Mouse (Mus musculus) CH12.LX (cell line): ENCODE measurements around the gene Gngt2. TPM values are rescaled to one million over a fixed set of nuclear protein-coding genes. Genes with fewer than 3 reads are reported as not detected.

ENCODE experiments used
- DNase-seq: peaks from one replicate; pipeline ENCODE4 v3.0.0-alpha.2; 2013; ENCODE audit errors: extremely low read depth
- H3K27ac ChIP-seq: 2 replicates; pipeline ENCODE4 v1.5.1; 2012; ENCODE audit warnings: low read depth, mild to moderate bottlenecking, control low read depth, moderate library complexity; ENCODE audit not compliant: insufficient read depth
- H3K27me3 ChIP-seq: replicated peaks from 2 replicates; pipeline ENCODE3; 2012; ENCODE audit warnings: inconsistent platforms
- H3K36me3 ChIP-seq, 2 experiments: replicated peaks in 1 of 2; 2 replicates each; pipeline versions ENCODE3 to v1.6.1; 2012; ENCODE audit warnings: inconsistent platforms in 1 of 2, low read length in 1 of 2, mild to moderate bottlenecking in 1 of 2, mixed read lengths in 1 of 2, moderate library complexity in 1 of 2; ENCODE audit not compliant: control insufficient read depth in 1 of 2, insufficient read depth in 1 of 2
- H3K4me1 ChIP-seq, 2 experiments: 2 replicates each; pipeline ENCODE4 v1.6.1; 2012; ENCODE audit warnings: inconsistent platforms in 1 of 2, moderate library complexity in 1 of 2; ENCODE audit not compliant: insufficient read depth in 2 of 2, control insufficient read depth in 1 of 2
- H3K4me2 ChIP-seq: 2 replicates; pipeline ENCODE4 v1.6.1; 2012; ENCODE audit warnings: low read depth, mild to moderate bottlenecking, control low read depth; ENCODE audit not compliant: poor library complexity, insufficient read depth, severe bottlenecking
- H3K4me3 ChIP-seq, 3 experiments: fragments of 150-350 bp in 1 of 3; sonication (generic) in 1 of 3; replicated peaks in 1 of 3; 2 replicates each; pipeline versions ENCODE3 to v1.5.1; 2011 to 2012; ENCODE audit warnings: low read depth in 2 of 3, low read length in 2 of 3, mild to moderate bottlenecking in 2 of 3, moderate library complexity in 2 of 3, control low read depth in 1 of 3, improper control_type of control experiment in 1 of 3, inconsistent platforms in 1 of 3, mixed read lengths in 1 of 3; ENCODE audit not compliant: poor library complexity in 1 of 3
- H3K79me2 ChIP-seq: replicated peaks from 2 replicates; pipeline ENCODE4 v1.6.1; 2012; ENCODE audit warnings: mild to moderate bottlenecking, moderate library complexity; ENCODE audit not compliant: control insufficient read depth, poor library complexity, insufficient read depth, severe bottlenecking; ENCODE audit errors: extremely low read depth
- H3K9ac ChIP-seq: 2 replicates; pipeline ENCODE4 v1.6.1; 2012; ENCODE audit warnings: low read depth, mild to moderate bottlenecking, control low read depth, moderate library complexity; ENCODE audit not compliant: insufficient read depth
- H3K9me3 ChIP-seq: replicated peaks from 2 replicates; pipeline ENCODE3; 2012; ENCODE audit warnings: low read length, inconsistent platforms, mixed read lengths
- BHLHE40 ChIP-seq: IDR thresholded peaks from 2 replicates; pipeline ENCODE4 v1.6.1; 2011; ENCODE audit warnings: mild to moderate bottlenecking, low read depth, low read length, improper control_type of control experiment
- CHD2 ChIP-seq: IDR thresholded peaks from 2 replicates; pipeline ENCODE4 v1.6.1; 2011; ENCODE audit warnings: low read length, improper control_type of control experiment
- CTCF ChIP-seq, 2 experiments: IDR thresholded peaks in 1 of 2; conservative IDR thresholded peaks in 1 of 2; 2 replicates each; pipeline ENCODE4 v1.5.1; 2011 to 2012; ENCODE audit warnings: low read depth in 2 of 2, low read length in 2 of 2, improper control_type of control experiment in 1 of 2, inconsistent platforms in 1 of 2, mild to moderate bottlenecking in 1 of 2, moderate library complexity in 1 of 2
- E2F4 ChIP-seq: IDR thresholded peaks from 2 replicates; pipeline ENCODE4 v1.6.1; 2011; ENCODE audit warnings: low read depth, low read length, improper control_type of control experiment; ENCODE audit not compliant: insufficient replicate concordance
- ELF1 ChIP-seq: IDR thresholded peaks from 2 replicates; pipeline ENCODE4 v1.6.1; 2014; ENCODE audit warnings: low read depth, mild to moderate bottlenecking, inconsistent platforms, low read length, improper control_type of control experiment
- ETS1 ChIP-seq: conservative IDR thresholded peaks from 2 replicates; pipeline ENCODE4 v1.6.1; 2012; ENCODE audit warnings: low read depth, mild to moderate bottlenecking, inconsistent platforms, low read length, improper control_type of control experiment, moderate library complexity
- GABPA ChIP-seq: IDR thresholded peaks from 2 replicates; pipeline ENCODE4 v1.6.1; 2012; ENCODE audit warnings: low read depth, low read length, improper control_type of control experiment, inconsistent platforms; ENCODE audit not compliant: insufficient replicate concordance
- JUN ChIP-seq: IDR thresholded peaks from 2 replicates; pipeline ENCODE4 v1.6.1; 2011; ENCODE audit warnings: low read depth, mild to moderate bottlenecking, low read length, improper control_type of control experiment, moderate library complexity; ENCODE audit not compliant: insufficient read depth
- KAT2A ChIP-seq: IDR thresholded peaks from 2 replicates; pipeline ENCODE4 v1.6.1; 2012; ENCODE audit warnings: low read length, improper control_type of control experiment, inconsistent platforms; ENCODE audit not compliant: insufficient replicate concordance
- MAX ChIP-seq: IDR thresholded peaks from 2 replicates; pipeline ENCODE4 v1.6.1; 2011; ENCODE audit warnings: low read length, improper control_type of control experiment
- MAZ ChIP-seq: IDR thresholded peaks from 2 replicates; pipeline ENCODE4 v1.6.1; 2012; ENCODE audit warnings: low read depth, mild to moderate bottlenecking, inconsistent platforms, low read length, improper control_type of control experiment, moderate library complexity
- MEF2A ChIP-seq: IDR thresholded peaks from 2 replicates; pipeline ENCODE4 v1.6.1; 2014; ENCODE audit warnings: low read depth, mild to moderate bottlenecking, inconsistent platforms, low read length, improper control_type of control experiment, borderline replicate concordance
- MXI1 ChIP-seq: IDR thresholded peaks from 2 replicates; pipeline ENCODE4 v1.6.1; 2011; ENCODE audit warnings: mild to moderate bottlenecking, low read depth, low read length, improper control_type of control experiment
- MYC ChIP-seq: IDR thresholded peaks from 2 replicates; pipeline ENCODE4 v1.6.1; 2011; ENCODE audit warnings: low read depth, mild to moderate bottlenecking, improper control_type of control experiment, low read length
- NELFE ChIP-seq: IDR thresholded peaks from 2 replicates; pipeline ENCODE4 v1.6.1; 2011; ENCODE audit warnings: low read depth, low read length, improper control_type of control experiment
- NRF1 ChIP-seq: IDR thresholded peaks from 2 replicates; pipeline ENCODE4 v1.6.1; 2014; ENCODE audit warnings: low read depth, mild to moderate bottlenecking, inconsistent platforms, low read length, improper control_type of control experiment, moderate library complexity
- PAX5 ChIP-seq: IDR thresholded peaks from 2 replicates; pipeline ENCODE4 v1.6.1; 2012; ENCODE audit warnings: low read length, inconsistent platforms, mixed read lengths
- POLR2AphosphoS2 ChIP-seq: IDR thresholded peaks from 2 replicates; pipeline ENCODE4 v1.6.1; 2011; ENCODE audit warnings: low read depth, low read length, improper control_type of control experiment
- RAD21 ChIP-seq: IDR thresholded peaks from 2 replicates; pipeline ENCODE4 v1.6.1; 2011; ENCODE audit warnings: low read depth, mild to moderate bottlenecking, low read length, improper control_type of control experiment, moderate library complexity
- RCOR1 ChIP-seq: conservative IDR thresholded peaks from 2 replicates; pipeline ENCODE4 v1.6.1; 2012; ENCODE audit warnings: low read depth, mild to moderate bottlenecking, inconsistent platforms, low read length, improper control_type of control experiment
- SIN3A ChIP-seq: IDR thresholded peaks from 2 replicates; pipeline ENCODE4 v1.6.1; 2012; ENCODE audit warnings: low read length, improper control_type of control experiment, inconsistent platforms
- SMC3 ChIP-seq: IDR thresholded peaks from 2 replicates; pipeline ENCODE4 v1.6.1; 2011; ENCODE audit warnings: low read depth, low read length, improper control_type of control experiment
- TBP ChIP-seq: conservative IDR thresholded peaks from 2 replicates; pipeline ENCODE4 v1.6.1; 2011; ENCODE audit warnings: low read depth, low read length, improper control_type of control experiment
- TCF12 ChIP-seq: IDR thresholded peaks from 2 replicates; pipeline ENCODE4 v1.6.1; 2014; ENCODE audit warnings: low read depth, mild to moderate bottlenecking, inconsistent platforms, low read length, improper control_type of control experiment
- UBTF ChIP-seq: IDR thresholded peaks from 2 replicates; pipeline ENCODE4 v1.6.1; 2012; ENCODE audit warnings: low read depth, mild to moderate bottlenecking, inconsistent platforms, low read length, improper control_type of control experiment, moderate library complexity
- USF1 ChIP-seq: IDR thresholded peaks from 2 replicates; pipeline ENCODE4 v1.6.1; 2014; ENCODE audit warnings: low read depth, mild to moderate bottlenecking, inconsistent platforms, low read length, improper control_type of control experiment
- USF2 ChIP-seq: conservative IDR thresholded peaks from 2 replicates; pipeline ENCODE4 v1.6.1; 2011; ENCODE audit warnings: low read depth, low read length, improper control_type of control experiment
- ZC3H11A ChIP-seq: IDR thresholded peaks from 2 replicates; pipeline ENCODE4 v1.6.1; 2012; ENCODE audit warnings: low read depth, mild to moderate bottlenecking, inconsistent platforms, low read length, improper control_type of control experiment
- ZKSCAN1 ChIP-seq: IDR thresholded peaks from 2 replicates; pipeline ENCODE4 v1.6.1; 2012; ENCODE audit warnings: low read depth, inconsistent platforms, low read length, improper control_type of control experiment, borderline replicate concordance
- ZNF384 ChIP-seq: IDR thresholded peaks from 2 replicates; pipeline ENCODE4 v1.6.1; 2012; ENCODE audit warnings: low read depth, low read length, improper control_type of control experiment, inconsistent platforms
- dilution Hi-C: fragments of 300-500 bp; cut with MboI; formaldehyde crosslinking; loops from 2 replicates; pipeline ENCODE4 v1.14.3; 2020; ENCODE audit warnings: low sequenced_read_pairs; ENCODE audit not compliant: extremely low pct_unique_long_range_greater_than_20kb, extremely low pct_ligation_motif_present
- in situ Hi-C: fragments of 300-500 bp; cut with MboI; formaldehyde crosslinking; loops from 3 replicates; pipeline ENCODE4 v1.14.3; 2019; ENCODE audit warnings: low sequenced_read_pairs, low pct_ligation_motif_present, low pct_unique_long_range_greater_than_20kb, mixed read lengths
- polyA plus RNA-seq: library from polyadenylated mRNA; unstranded; fragments of >175 nt; gene quantifications from 2 replicates; pipeline ENCODE4 v1.2.1, GENCODE M21; 2012; ENCODE audit warnings: low read depth; ENCODE audit not compliant: insufficient read length
- total RNA-seq, 2 experiments: library from RNA; depleted of rRNA; stranded (reverse); fragments of 300-350 nt in 1 of 2; fragments of >200 nt in 1 of 2; gene quantifications; 2 replicates each; pipeline ENCODE4 v1.2.3; 2012 to 2014

Gngt2 gene
- total and polyA plus RNA-seq, 3 experiments: 136 to 157 (median 143) TPM

DNA sequence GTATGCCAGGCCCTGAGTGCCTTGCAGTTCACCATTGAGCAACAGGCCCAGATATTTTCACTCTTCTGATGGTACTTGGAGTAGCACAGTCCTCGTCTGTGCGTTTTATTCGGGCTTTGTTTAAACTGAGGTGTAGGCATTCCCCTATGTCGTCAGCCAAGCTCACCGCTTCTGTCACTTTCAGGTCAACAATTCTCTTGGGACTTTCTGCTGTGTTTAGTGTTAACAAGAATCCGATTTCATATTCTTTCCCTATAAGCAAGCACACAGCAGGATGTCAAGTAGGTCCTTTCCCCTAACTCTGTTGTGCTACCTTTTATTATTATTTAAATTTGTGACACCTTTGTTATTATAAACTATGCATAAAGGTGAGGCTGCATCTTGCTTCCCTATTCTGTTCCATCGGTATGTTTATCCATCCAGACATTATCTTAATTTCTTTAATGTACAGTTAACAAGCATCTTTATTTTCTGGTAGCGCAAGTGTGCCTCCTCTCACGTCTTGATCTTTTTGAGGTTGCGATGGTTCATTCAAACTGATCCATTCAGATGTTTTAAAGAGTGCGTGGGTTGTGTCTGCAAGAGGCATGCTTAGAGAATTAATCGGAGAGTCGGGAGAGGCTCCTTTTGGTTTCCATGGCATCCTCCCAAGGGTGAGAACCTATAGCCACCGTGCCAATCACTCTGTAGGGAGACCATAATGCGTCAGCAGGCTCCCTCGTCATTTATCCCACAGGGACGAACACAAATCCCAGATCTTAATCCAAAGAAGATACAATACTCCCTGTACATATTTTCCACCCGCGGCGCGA is 20.9 kb downstream of the Gngt2 start (continued):
- TF ChIP-seq MXI1: 0 out of 2 replicates have a peak, but pooled peaks have one; percentile 61
- no peak for TF ChIP-seq JUN
- TF ChIP-seq SIN3A: peak; percentile 55
- peak; percentile 72 for TF ChIP-seq ETS1
- peak; percentile 53; the same call in 1 of the 2 replicates for TF ChIP-seq BHLHE40
- no peak for TF ChIP-seq TBP
- TF ChIP-seq RAD21: no peak
- TF ChIP-seq POLR2AphosphoS2: no peak

DNA sequence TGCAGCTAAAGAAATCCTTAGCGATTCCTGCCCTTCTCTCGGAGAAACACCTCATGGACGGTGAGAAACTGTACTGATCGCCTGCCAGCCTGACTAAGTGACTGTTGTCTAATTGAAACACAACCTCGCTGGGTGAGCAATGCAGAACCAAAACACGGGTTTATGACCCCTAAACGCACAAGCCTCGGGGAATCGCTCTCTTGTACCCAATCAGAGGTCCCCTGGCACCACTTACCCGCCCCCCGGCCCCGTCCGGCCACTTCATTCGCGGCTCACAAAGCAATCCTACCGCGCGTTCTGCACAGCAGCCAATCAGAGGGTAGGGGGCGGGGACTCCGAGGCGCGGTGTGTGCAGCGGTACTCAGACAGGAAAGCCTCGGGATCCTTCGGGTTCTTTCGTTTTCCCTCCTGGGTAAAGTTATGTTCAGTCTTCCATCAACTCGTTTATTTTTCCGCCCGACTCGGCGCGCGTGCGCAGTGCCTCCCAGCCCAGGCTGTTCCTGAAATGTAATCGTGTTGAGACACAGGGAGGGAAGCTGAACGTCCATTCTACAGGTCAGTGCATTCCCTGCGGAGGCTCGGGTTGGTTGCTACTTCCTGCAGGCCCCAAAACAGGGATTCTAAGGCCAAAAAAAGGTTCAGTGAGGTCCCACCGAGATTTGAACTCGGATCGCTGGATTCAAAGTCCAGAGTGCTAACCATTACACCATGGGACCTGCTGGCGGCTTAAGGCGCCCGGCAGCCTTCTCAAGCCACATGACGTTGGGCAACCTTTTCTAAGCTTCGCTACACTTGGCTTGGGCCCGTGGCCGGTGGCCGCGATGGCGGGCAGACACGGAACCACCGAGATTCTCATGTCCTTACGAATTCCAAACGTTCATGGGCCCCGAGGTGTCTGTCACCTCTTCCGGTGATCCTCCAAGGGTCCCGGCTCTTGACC is 21.8 kb downstream of the Gngt2 start:
- H3K4me2 ChIP-seq: peak overlapping the region; percentile 90
- peaks cover 1% of the 10 kb centered on the region for H3K27me3 ChIP-seq
- peaks cover 0 to 11% of the 10 kb centered on the region in 2 experiments for H3K36me3 ChIP-seq
- dilution Hi-C loops (no loop called here), in situ Hi-C loops (no loop called here)
- peak overlapping the region; percentile 57 for H3K9ac ChIP-seq
- H3K27ac ChIP-seq: peak overlapping the region; percentile 86
- peaks cover 5 to 26% of the 10 kb centered on the region in 2 experiments for H3K4me1 ChIP-seq
- H3K9me3 ChIP-seq: peaks cover 3% of the 10 kb centered on the region
- H3K79me2 ChIP-seq: no peaks in the 10 kb centered on the region; the same call in 1 of the 2 replicates
- H3K4me3 ChIP-seq: peak overlapping the region; percentile 62 to 77 (median 66)
- peak; percentile 100 for DNase-seq
- TF ChIP-seq MYC: no peak; the same call in 1 of the 2 replicates
- TF ChIP-seq ETS1: no peak; the same call in 1 of the 2 replicates
- peak; percentile 99 for TF ChIP-seq TBP
- TF ChIP-seq POLR2AphosphoS2: peak; percentile 85; the same call in 1 of the 2 replicates
- TF ChIP-seq MEF2A: peak; percentile 90
- peak; percentile 78 for TF ChIP-seq MAX
- TF ChIP-seq PAX5: no peak
- peak; percentile 98 for TF ChIP-seq ELF1
- no peak for TF ChIP-seq RCOR1
- no peak for TF ChIP-seq ZC3H11A
- peak; percentile 79 for TF ChIP-seq MAZ
- TF ChIP-seq SMC3: peak; percentile 11; the same call in 1 of the 2 replicates
- no peak; the same call in 1 of the 2 replicates for TF ChIP-seq MXI1
- TF ChIP-seq USF2: no peak
- no peak for TF ChIP-seq CTCF (conservative IDR thresholded peaks at IDR 0.05 in 1 of 2, IDR thresholded peaks at IDR 0.05 in 1 of 2; ENCODE audit: low read depth in 2 of 2, low read length in 2 of 2)
- peak; percentile 88 for TF ChIP-seq CHD2
- no peak for TF ChIP-seq RAD21
- TF ChIP-seq UBTF: no peak
- peak; percentile 92 for TF ChIP-seq KAT2A
- TF ChIP-seq E2F4: 0 out of 2 replicates have a peak, but pooled peaks have one; percentile 56
- no peak for TF ChIP-seq USF1
- TF ChIP-seq JUN: no peak; the same call in 1 of the 2 replicates
- TF ChIP-seq BHLHE40: 0 out of 2 replicates have a peak, but pooled peaks have one; percentile 55
- TF ChIP-seq NRF1: peak; percentile 97
- peak; percentile 54 for TF ChIP-seq NELFE
- TF ChIP-seq TCF12: no peak
- TF ChIP-seq ZKSCAN1: no peak
- no peak for TF ChIP-seq ZNF384
- peak; percentile 84 for TF ChIP-seq SIN3A
- no peak for TF ChIP-seq GABPA
